Mouse (Mus musculus): Measurements from ENCODE around the gene Marc2. TPM values are rescaled to one million over a fixed set of nuclear protein-coding genes. Genes with fewer than 3 reads are reported as not detected.

The Marc2 gene
- 213 and 222 TPM in 2 replicates for polyA plus RNA-seq (2015; fragmentation: Nextera tagmentation; extraction: Ambion mirVana)

DNA sequence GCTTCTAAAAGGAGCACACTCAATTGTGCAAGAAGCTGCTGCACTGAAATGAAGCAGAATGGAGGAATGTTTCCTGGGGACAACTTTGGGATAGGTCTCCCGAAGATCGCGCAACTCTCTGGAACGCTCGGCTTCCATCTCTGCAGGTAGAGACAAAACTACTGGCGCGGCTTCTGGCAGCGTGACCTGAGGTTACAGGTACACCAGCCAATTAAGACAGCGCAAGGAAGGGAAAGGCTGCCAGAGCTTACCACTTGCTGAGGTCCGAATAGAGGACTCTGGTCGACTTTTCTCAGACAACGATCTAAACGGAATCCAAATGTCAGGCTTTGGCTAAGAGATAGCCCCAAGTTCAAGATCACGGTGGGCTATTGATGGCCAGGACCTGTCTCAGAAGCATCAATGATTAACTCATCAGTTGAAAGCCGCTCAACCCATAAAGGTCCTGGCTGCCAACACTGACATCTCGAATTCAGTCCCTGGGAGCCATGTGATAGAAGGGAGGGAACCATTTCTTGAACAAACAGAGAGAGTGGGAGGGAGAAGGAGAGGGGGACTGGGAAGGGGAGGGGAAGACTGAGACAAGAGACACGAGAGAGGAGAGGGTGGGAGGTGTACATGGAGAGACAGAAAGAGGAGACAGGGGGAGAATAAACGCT lies at the start of gene Marc2:
Gene Marc2 (minus strand): TSS at position 360 of the 659 bp plus-strand sequence.
- peak; percentile 45 for DNase-seq (ENCODE audit: low spot score)
- Histone ChIP-seq H3K27ac (ENCODE audit: low read length) (peak within 1 kb of the TSS; percentile 88), H3K4me1 (ENCODE audit: insufficient read depth, low read depth, low read length) (peaks cover 10% of the 10 kb centered on the region; the same call in 1 of the 2 replicates), H3K4me2 (replicated peaks; ENCODE audit: low read depth, low read length) (peak within 1 kb of the TSS; percentile 78), H3K9ac (replicated peaks; ENCODE audit: low read depth) (peak within 1 kb of the TSS; percentile 82), H3K27me3 (replicated peaks; ENCODE audit: insufficient read depth, low read length) (no peaks in the 10 kb centered on the region), H3K36me3 (ENCODE audit: insufficient read depth, low read length) (no peaks in the 10 kb centered on the region), H3K9me3 (ENCODE audit: low read length) (no peaks in the 10 kb centered on the region), H3K4me3 (ENCODE audit: low read depth, low read length) (peak within 1 kb of the TSS; percentile 73)
- WGBS: 4% methylated on average over 18 of the region's 18 CpGs
- no peak for TF ChIP-seq EP300 (IDR thresholded peaks at IDR 0.05)
- no peak for TF ChIP-seq CTCF (IDR thresholded peaks at IDR 0.05)
- ATAC-seq: peak; percentile 32

DNA sequence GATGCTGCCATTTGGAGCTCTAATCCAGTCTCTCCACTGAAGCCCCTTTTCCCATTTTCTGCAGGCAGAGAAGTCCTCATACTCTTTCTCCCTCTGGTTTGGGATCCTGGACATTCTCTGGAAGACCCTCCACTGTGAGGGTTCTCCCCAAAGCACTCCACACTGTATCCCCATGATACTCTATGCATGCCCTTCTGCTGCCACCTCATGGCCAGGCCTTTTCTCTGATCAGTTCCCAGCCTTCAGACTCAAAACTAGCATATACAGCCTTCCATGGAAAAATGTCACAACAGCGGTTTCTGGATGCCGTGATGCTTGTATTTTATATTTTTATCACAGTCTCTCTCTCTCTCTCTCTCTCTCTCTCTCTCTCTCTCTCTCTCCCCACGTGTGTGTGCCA lies 45.7 kb upstream of the Marc2 start:
- Histone ChIP-seq H3K27me3 (replicated peaks; ENCODE audit: insufficient read depth, low read length) (no peaks in the 10 kb centered on the region), H3K4me1 (ENCODE audit: insufficient read depth, low read depth, low read length) (no peaks in the 10 kb centered on the region), H3K4me3 (ENCODE audit: low read depth, low read length) (no peak overlapping the region), H3K9me3 (ENCODE audit: low read length) (no peaks in the 10 kb centered on the region), H3K4me2 (replicated peaks; ENCODE audit: low read depth, low read length) (no peak overlapping the region), H3K9ac (replicated peaks; ENCODE audit: low read depth) (no peak overlapping the region), H3K27ac (ENCODE audit: low read length) (no peak overlapping the region), H3K36me3 (ENCODE audit: insufficient read depth, low read length) (no peaks in the 10 kb centered on the region)
- TF ChIP-seq CTCF (IDR thresholded peaks at IDR 0.05) (peak; percentile 57), EP300 (IDR thresholded peaks at IDR 0.05) (no peak)
- DNase-seq (ENCODE audit: low spot score): no peak
- 47% methylated on average over 3 of the region's 3 CpGs for WGBS
- ATAC-seq: no peak

DNA sequence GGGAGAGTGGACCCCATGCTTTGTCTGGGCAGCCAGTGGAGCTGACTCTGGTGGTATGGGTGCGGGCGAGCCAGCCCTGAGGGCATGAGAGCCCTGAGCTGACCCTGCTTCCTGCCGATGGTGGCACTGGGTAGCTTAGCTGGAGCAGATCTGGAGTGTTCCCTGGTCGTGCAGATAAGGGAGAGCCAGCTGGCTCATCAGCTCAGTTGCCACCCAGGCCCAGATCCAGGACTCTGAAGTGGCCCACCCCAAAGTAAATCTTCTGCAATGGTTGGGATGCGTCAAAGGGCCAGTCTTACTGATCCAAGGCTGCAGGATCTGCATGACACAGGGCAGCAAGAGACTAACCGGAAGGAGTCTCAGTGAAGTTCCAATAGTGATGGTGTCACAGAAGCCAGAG lies 43.2 kb upstream of the Marc2 start:
- no peak overlapping the region for H3K9ac ChIP-seq (replicated peaks; ENCODE audit: low read depth)
- DNase-seq (ENCODE audit: low spot score): no peak
- H3K9me3 ChIP-seq (ENCODE audit: low read length): no peaks in the 10 kb centered on the region
- H3K36me3 ChIP-seq (ENCODE audit: insufficient read depth, low read length): no peaks in the 10 kb centered on the region
- H3K4me3 ChIP-seq (ENCODE audit: low read depth, low read length): no peak overlapping the region
- whole genome bisulfite sequencing: 79% methylated on average over 6 of the region's 6 CpGs
- no peak for ATAC-seq
- no peak overlapping the region for H3K4me2 ChIP-seq (replicated peaks; ENCODE audit: low read depth, low read length)
- TF ChIP-seq EP300 (IDR thresholded peaks at IDR 0.05): no peak
- no peak for TF ChIP-seq CTCF (IDR thresholded peaks at IDR 0.05)
- no peaks in the 10 kb centered on the region for H3K4me1 ChIP-seq (ENCODE audit: insufficient read depth, low read depth, low read length)
- H3K27ac ChIP-seq (ENCODE audit: low read length): no peak overlapping the region
- no peaks in the 10 kb centered on the region for H3K27me3 ChIP-seq (replicated peaks; ENCODE audit: insufficient read depth, low read length)

DNA sequence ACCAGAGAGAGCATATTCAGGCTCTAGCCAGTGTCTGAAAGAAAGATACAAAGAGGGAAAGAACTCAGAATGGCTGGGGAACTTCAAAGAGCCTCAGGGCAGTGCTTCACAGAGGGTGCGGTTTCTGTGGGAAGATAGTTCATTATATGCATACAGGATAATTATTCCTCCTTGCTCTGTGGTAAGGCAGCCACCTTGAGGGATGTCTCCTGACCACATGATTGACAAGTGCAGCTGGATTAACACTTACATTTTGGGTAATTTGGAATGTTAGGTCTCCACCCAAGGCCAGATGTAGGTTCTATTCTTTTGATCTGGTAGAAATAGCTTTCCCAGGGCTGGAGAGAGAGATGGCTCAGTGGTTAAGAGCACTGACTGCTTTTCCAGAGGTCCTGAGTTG lies 39.9 kb upstream of the Marc2 start:
- no peak for DNase-seq (ENCODE audit: low spot score)
- no peak for ATAC-seq
- 67% methylated on average over 1 of the region's 1 CpGs for WGBS

DNA sequence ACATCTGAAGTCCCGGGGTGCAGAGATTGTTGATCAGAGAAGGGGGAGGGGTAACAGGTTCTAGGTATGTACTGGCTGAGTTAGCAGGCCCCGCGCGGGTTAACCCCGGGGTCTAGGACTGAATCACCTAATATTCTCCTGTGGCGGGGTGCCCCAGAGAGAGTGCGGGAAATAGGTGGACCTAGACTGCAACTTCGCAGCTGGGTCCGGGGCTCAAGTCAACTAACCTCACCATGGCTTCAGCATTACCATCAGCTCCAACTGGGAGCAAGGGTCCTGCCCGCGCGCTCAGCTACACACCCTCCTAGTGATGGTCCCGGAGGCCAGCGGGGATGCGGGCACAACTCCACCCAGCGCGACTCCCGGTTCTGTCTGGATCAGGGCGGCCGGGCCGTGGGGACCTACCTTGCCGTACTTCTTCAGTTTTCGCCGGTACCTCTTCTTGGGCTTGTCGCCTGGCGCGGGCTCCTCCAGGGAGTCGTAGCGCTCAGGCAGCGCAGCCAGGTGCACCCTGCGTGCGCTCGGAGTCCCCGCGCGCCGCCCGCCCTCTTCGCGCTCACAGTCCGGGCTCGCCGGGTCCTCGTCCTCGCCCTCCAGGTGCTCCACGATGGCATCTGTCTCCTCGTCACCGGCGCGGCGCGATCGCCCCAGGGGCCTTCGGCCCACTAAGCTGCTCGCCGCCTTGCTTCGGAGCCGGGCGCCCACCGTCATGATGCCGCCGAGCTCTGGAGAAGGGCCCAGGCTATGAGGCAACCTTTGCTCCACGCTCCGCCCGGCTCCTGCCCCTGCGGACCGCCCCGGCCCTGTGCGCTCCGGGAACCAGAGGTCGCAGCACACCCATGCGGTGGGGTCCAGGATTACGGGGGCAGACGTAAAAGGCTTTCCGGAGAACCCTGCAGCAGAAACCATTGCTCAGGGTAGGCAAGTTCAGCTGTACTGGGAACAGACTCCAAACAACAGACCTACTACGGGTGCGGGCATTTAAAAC lies 36.3 kb upstream of the Marc2 start, which contains the start of gene C130074G19Rik:
Gene C130074G19Rik (minus strand): TSS at position 938 of the 988 bp plus-strand sequence.
- peak within 1 kb of the TSS; percentile 56 for H3K4me3 ChIP-seq (ENCODE audit: low read depth, low read length)
- TF ChIP-seq EP300 (IDR thresholded peaks at IDR 0.05): no peak
- TF ChIP-seq CTCF (IDR thresholded peaks at IDR 0.05): peak; percentile 84
- H3K27me3 ChIP-seq (replicated peaks; ENCODE audit: insufficient read depth, low read length): peaks cover 16% of the 10 kb centered on the region
- peak within 1 kb of the TSS; percentile 54; the same call in 1 of the 2 replicates for H3K27ac ChIP-seq (ENCODE audit: low read length)
- no peaks in the 10 kb centered on the region for H3K36me3 ChIP-seq (ENCODE audit: insufficient read depth, low read length)
- ATAC-seq (peak; percentile 98), DNase-seq (ENCODE audit: low spot score) (peak; percentile 82)
- 2% methylated on average over 68 of the region's 77 CpGs for WGBS
- H3K9me3 ChIP-seq (ENCODE audit: low read length): no peaks in the 10 kb centered on the region
- peak within 1 kb of the TSS; percentile 68 for H3K4me2 ChIP-seq (replicated peaks; ENCODE audit: low read depth, low read length)
- H3K4me1 ChIP-seq (ENCODE audit: insufficient read depth, low read depth, low read length): 0 out of 2 replicates have a peak, but pooled peaks cover 6% of the 10 kb centered on the region
- peak within 1 kb of the TSS; percentile 60 for H3K9ac ChIP-seq (replicated peaks; ENCODE audit: low read depth)

More for the DNA sequence above, 39.9 kb upstream of the Marc2 start:
- H3K9me3 ChIP-seq (ENCODE audit: low read length): no peaks in the 10 kb centered on the region
- 0 out of 2 replicates have a peak, but pooled peaks cover 6% of the 10 kb centered on the region for H3K4me1 ChIP-seq (ENCODE audit: insufficient read depth, low read depth, low read length)
- no peak for TF ChIP-seq CTCF (IDR thresholded peaks at IDR 0.05)
- no peak for TF ChIP-seq EP300 (IDR thresholded peaks at IDR 0.05)
- no peak overlapping the region for H3K4me3 ChIP-seq (ENCODE audit: low read depth, low read length)
- no peak overlapping the region for H3K9ac ChIP-seq (replicated peaks; ENCODE audit: low read depth)
- no peak overlapping the region for H3K4me2 ChIP-seq (replicated peaks; ENCODE audit: low read depth, low read length)
- peaks cover 16% of the 10 kb centered on the region for H3K27me3 ChIP-seq (replicated peaks; ENCODE audit: insufficient read depth, low read length)
- H3K27ac ChIP-seq (ENCODE audit: low read length): no peak overlapping the region
- no peaks in the 10 kb centered on the region for H3K36me3 ChIP-seq (ENCODE audit: insufficient read depth, low read length)

DNA sequence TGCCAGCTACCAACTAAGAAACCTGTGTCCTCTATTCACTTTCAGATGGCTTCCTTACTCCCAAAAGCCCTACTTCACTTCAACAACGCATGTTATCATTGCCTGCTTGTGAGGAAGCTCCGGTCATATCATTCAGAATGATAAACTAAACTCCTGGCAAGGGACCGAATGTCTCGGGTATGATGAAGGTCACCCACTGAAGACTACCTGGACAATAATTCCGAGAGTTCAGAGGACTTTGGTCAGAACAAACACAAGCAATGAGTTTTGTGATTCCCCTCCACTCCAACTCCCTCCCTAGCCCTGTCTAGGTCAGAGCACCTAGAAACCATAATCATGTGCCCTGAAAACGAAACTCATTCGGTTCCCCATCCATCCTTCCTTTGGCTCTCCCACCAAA lies 35.6 kb upstream of the Marc2 start:
- H3K9ac ChIP-seq (replicated peaks; ENCODE audit: low read depth): peak overlapping the region; percentile 60

More for the DNA sequence above, 35.6 kb upstream of the Marc2 start:
- H3K36me3 ChIP-seq (ENCODE audit: insufficient read depth, low read length): no peaks in the 10 kb centered on the region
- peak overlapping the region; percentile 56 for H3K4me3 ChIP-seq (ENCODE audit: low read depth, low read length)
- TF ChIP-seq CTCF (IDR thresholded peaks at IDR 0.05): no peak
- TF ChIP-seq EP300 (IDR thresholded peaks at IDR 0.05): no peak
- 0 out of 2 replicates have a peak, but pooled peaks cover 6% of the 10 kb centered on the region for H3K4me1 ChIP-seq (ENCODE audit: insufficient read depth, low read depth, low read length)
- H3K4me2 ChIP-seq (replicated peaks; ENCODE audit: low read depth, low read length): peak overlapping the region; percentile 68
- no peak for ATAC-seq
- no peak for DNase-seq (ENCODE audit: low spot score)
- H3K27ac ChIP-seq (ENCODE audit: low read length): no peak overlapping the region; the same call in 1 of the 2 replicates
- peaks cover 16% of the 10 kb centered on the region for H3K27me3 ChIP-seq (replicated peaks; ENCODE audit: insufficient read depth, low read length)
- WGBS: 41% methylated on average over 7 of the region's 7 CpGs
- no peaks in the 10 kb centered on the region for H3K9me3 ChIP-seq (ENCODE audit: low read length)
